Mouse (Mus musculus): ENCODE results near the gene Tnfaip2.

Tnfaip2 gene

DNA sequence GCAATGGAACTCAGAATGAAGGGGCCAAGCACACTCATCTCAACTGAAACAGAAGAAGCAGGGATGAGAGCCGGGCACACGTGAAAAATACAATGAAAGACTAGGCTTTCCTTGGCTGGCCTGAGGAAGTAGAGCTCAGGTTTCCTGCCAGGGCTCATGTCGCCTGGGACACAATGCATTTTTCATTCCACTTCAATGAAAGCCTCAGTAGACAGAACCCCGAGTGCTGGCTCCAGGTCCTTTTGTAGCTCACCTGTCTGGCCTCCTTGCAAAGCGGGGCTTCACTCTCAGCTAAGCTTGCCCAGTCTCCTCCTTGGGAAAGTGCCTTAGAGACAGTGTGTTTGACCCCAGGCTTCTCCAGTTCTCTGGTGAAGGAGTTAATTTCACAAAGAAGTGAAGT, 36.7 kb downstream of the Tnfaip2 start:
- no peak for DNase-seq

DNA sequence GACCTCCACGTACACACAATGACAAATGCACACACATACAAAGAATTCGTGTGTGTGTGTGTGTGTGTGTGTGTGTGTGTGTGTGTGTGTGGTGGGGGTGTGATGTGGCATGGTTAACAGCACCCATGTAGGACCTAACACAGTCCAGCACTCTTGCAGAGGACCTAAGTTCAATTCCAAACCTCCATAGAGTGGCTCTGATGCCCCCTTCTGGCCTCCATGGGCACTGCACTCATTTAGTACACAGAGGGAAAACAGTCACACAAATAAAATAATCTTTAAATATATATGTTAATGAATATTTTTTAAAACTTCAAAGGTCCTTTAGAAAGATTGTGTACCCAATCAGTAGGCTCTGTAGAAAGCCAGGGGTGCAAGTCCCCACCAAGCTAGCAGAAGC, 37.6 kb downstream of the Tnfaip2 start:
- DNase-seq, result peak; percentile 65

DNA sequence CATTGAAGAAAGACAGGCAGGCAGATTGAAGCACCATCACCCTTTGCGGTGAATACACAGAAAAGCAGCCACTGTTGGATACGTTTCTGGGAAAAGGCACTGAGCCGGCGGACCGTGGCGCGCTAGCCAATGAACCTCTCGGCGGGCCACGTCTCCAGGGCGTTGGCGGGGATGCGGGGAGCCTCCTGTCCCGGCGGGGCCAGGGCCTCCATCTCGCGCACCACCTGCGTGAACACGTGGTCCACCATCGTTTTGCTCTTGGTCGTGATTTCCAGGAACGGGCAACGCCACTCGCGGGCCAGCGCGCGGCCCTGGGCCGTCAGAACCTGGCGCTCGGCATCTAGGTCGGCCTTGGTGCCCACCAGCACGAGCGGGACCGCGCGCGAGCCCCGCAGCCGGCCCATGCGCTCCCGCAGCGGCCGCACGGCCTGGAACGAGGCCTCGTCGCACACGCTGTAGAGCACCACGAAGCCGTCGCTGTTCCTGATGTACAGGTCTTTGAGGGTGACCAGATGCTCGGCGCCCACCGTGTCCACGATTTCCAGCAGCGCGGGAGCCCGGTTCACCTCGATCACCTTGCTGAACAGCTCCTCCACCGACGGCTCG, 42.9 kb downstream of the Tnfaip2 start:
- no peak for DNase-seq

DNA sequence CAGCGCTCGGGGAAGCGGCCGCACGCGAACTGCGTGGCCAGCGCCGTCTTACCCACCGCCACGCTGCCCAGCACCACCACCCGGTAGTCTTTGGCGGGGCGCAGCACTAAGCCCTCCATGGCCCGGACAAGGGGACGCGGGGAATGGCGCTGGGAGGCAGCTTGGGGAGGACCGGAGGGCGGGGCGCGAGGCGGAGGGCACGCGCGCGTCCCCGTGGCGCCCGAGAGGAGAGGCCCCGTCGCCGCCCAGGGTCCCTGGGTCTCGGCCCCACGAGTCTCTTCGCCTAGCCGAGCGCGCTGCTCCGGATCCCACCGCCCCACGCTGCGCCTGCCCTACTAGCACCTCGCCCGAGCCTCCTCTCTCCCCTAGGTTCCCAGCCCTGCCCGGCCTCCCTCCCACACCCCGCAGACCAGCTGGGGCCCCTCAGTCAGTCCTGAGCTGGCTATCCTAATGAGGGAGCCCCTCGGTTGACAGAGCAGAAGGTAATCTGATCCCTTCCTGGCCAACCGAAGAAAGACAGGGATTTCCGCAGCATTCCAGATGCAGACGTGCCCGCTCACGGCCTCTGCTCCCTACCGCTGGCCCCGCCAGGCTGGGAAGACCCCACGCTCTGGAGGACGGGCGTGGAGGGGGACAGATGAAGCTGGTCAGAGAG, 43.5 kb downstream of the Tnfaip2 start, which contains the start of gene Gm266:
Gm266 (minus strand) TSS at position 172 of the 655 bp plus-strand sequence.
- peak; percentile 11 for DNase-seq

DNA sequence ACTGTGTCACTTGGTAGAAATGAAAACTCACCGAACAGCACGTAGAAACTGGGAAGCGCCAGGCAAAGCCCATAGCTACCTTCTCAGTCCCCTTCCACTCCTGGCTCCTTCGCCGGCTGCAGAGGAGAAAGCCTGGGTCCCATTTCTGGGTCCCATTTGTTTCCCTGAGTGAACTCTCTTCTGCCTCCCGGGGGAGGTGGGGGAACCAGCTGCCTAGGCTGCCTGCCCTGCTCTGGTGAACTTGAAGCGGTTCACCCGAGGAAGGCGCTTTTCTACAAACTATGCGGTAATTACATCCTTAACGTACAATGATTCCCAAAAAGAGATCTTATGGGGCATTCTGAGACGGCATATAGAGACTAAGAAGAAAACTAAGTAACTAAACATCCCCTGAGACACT, 44.2 kb downstream of the Tnfaip2 start:
- DNase-seq, result no peak

DNA sequence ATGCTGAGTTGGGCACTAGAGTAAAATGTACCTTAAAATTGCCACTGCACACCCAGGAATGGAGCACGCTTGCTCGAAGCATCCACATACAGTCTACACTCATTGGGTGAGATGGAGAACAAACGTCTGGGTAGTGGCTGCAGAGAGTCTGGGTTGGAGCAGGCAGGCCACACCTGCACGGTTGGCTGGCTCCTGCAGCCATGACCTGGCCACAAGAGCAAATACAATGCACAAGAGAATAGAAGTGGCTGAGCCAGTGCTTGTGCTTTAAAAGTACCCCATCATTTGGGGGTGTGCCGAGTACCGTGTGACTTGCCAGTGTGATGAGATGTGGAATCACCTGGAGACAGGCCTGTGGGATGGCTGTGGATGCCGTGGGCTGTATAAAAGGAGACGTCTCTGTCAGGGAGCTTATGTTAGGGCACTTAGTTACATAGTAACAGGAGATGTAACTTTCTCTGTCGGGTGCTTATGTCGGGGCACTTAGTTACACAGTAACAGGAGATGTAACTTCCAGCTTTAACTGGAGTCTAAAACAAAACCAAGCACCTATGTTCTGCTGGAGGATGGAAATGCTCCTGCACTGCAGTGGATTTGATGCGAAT, 47.1 kb downstream of the Tnfaip2 start:
- no peak for DNase-seq

DNA sequence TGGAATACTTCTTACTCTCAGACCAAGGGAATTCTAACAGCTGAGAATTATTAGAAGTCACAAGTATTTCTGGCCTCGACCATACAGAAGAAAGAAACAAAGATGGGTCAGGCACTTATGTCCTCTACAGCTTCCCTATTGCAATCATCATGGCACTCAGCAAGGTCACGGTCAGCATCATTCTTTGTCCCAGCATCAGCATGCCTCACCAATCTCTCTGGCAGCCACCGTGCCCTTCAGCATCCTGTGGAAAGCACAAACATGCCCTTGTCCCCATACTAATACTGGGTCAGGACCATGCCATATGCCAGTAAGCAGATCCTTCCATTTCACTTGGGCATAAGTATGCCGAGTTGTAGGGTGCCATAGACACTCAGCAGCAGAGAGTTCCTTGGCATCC, 52.7 kb downstream of the Tnfaip2 start:
- no peak for DNase-seq

DNA sequence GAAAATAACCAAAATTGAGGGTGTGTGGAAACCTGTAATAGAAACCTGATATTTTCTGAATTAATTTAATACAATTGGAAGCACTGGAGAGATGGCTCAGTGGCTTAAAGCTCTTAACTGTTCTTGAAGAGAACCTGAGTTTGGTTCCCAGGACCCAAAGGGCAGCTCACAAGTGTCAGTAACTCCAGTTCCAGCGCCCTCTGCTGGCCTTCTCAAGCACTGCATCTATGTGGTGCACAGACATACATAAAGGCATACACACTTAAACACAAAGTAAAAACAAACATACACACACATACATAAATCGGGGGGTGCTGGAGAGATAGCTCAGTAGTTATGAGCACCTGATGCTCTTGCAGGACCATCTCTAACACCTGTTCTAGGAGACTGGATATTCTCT, 54.8 kb downstream of the Tnfaip2 start:
- DNase-seq, result no peak

DNA sequence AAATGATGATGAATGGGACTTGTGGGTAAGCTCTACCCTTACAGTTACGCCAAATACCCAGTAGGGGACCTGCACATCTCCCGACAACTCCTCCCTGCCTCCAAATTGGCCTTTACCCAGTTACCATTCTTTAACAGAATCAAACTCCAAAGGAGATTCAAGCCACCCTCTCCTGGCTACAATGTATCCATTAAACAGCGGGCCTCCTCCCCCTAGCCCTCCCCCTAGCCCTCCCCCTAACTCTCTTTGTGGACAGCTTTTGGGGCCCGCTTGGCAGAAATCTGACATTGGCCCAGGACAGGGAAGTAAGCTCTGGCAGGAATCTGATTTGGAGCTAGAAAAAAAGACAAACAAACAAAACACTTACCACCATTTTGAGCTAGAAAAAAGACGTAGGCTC, 57.3 kb downstream of the Tnfaip2 start:
- DNase-seq, result no peak

DNA sequence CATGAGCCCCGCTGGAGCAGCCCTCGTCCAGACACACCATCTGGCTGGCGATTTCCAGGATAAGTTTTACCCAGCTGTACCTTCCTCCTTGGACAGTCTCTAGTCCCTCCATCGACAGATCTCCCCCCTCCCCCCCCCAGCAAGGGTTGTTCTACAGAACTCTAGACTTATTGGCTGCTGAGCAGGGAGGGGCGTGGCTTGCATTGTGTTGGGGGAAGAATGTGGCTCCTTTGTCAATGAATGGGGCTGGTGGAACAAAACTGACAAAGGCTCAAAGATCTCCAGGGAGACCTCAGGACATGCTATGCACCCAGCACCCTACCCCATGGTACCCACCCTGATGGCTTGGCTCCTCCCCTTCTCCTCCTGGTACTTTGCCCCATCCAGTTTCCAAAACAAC, 58.5 kb downstream of the Tnfaip2 start:
- no peak for DNase-seq

DNA sequence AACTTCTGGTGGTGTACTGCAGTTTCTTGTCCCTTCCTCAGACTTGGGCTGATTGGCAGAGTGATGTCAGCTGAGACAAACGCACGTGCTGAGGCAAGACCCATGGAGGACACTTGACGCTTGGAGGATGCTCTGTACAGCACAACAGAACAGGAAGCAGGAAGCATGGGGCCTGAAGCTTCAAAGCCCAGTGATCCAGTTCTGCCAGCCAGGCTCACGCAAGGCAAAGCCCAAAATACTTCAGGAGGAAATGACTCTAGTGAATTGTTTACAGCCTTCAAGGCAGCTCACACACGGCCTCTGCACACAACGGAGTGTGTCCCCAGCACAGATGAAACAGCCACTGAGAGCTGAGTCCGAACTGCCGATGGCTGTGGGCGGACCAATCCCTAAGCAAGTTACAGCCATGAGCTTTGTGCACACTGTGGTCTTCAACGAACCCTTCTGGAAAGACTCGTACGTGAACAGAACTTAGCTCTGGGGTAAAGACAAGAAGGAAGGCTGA, 60.8 kb downstream of the Tnfaip2 start:
- DNase-seq, result no peak

DNA sequence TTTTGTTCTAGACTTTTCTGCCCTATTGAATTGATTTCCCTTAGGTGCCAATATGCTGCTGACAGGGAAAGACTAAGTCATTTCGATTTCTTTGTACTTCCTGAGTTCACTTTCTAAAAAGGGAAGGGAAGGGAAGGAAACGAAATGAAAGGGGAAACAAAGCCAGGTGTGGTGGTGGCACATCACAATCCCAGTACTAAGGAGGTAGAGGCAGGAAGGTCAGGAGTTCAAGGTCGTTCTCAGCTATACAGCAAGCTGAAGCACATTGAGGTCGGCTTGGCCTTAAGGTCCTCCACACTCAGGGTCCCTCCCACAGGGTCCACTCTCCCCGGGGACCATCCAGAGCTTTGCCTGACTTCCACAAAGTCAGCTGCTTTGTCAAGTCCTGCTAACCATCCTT, 61.3 kb downstream of the Tnfaip2 start:
- no peak for DNase-seq
